Mouse (Mus musculus) neural tube, embryonic 15.5 days (tissue): ENCODE measurements around the gene Bcl2l15. TPM values are rescaled to one million over a fixed set of nuclear protein-coding genes. Genes with fewer than 3 reads are reported as not detected.

ENCODE experiments used
- ATAC-seq: fragments of 200-750 bp; cut with Nextera tagmentation; 2 replicates; pipeline ENCODE4 v1.8.0; 2017; ENCODE audit warnings: mild to moderate bottlenecking, moderate TSS enrichment, moderate library complexity; ENCODE audit not compliant: low FRiP score
- H3K27ac ChIP-seq: fragments of 300-500 bp; sonication (generic); replicated peaks from 2 replicates; pipeline ENCODE4 v1.5.1; 2015; ENCODE audit warnings: mild to moderate bottlenecking, inconsistent platforms
- H3K27me3 ChIP-seq: fragments of 300-500 bp; sonication (generic); replicated peaks from 2 replicates; pipeline ENCODE4 v1.6.1; 2015; ENCODE audit warnings: inconsistent platforms
- H3K36me3 ChIP-seq: fragments of 300-500 bp; sonication (generic); 2 replicates; pipeline ENCODE4 v1.6.1; 2015; ENCODE audit warnings: inconsistent platforms
- H3K4me1 ChIP-seq: fragments of 300-500 bp; sonication (generic); 2 replicates; pipeline ENCODE4 v1.6.1; 2015; ENCODE audit warnings: inconsistent platforms
- H3K4me2 ChIP-seq: fragments of 300-500 bp; sonication (generic); 2 replicates; pipeline ENCODE4 v1.6.1; 2015; ENCODE audit warnings: inconsistent platforms, mild to moderate bottlenecking, moderate library complexity
- H3K4me3 ChIP-seq: fragments of 300-500 bp; sonication (generic); replicated peaks from 2 replicates; pipeline ENCODE4 v1.5.1; 2015; ENCODE audit warnings: mild to moderate bottlenecking, inconsistent platforms
- H3K9ac ChIP-seq: fragments of 300-500 bp; sonication (generic); replicated peaks from 2 replicates; pipeline ENCODE4 v1.6.1; 2015; ENCODE audit warnings: mild to moderate bottlenecking, inconsistent platforms
- H3K9me3 ChIP-seq: fragments of 300-500 bp; sonication (generic); replicated peaks from 2 replicates; pipeline ENCODE4 v1.6.1; 2016; ENCODE audit warnings: inconsistent platforms
- WGBS: fragments of 180-500 bp; shearing (Covaris S2); methylation state at CpG from one replicate; pipeline ENCODE4 v1.1.7; 2015; ENCODE audit warnings: mixed read lengths; 5-methylcytosine and 5-hydroxymethylcytosine counted together
- polyA plus RNA-seq: library from polyadenylated mRNA; unstranded; fragments of >200 nt; fragmentation: Nextera tagmentation; extraction: Ambion mirVana; gene quantifications from 2 replicates; pipeline ENCODE4 v1.2.1, GENCODE M21; 2015

The Bcl2l15 gene
- polyA plus RNA-seq, 1 experiment from 2014 or later: 0.26 TPM

GRCm38 (mm10) chr3:103887581-103887980 is 55.2 kb downstream of the Bcl2l15 start:
- no peak overlapping the region for H3K27ac ChIP-seq
- no peak overlapping the region for H3K9ac ChIP-seq
- no peak overlapping the region for H3K4me2 ChIP-seq
- H3K4me1 ChIP-seq: no peaks in the 10 kb centered on the region
- no peak for ATAC-seq
- no peaks in the 10 kb centered on the region for H3K27me3 ChIP-seq
- 40% methylated on average over 3 of the region's 3 CpGs for WGBS
- H3K4me3 ChIP-seq: no peak overlapping the region
- H3K36me3 ChIP-seq: no peaks in the 10 kb centered on the region
- H3K9me3 ChIP-seq: no peaks in the 10 kb centered on the region

DNA sequence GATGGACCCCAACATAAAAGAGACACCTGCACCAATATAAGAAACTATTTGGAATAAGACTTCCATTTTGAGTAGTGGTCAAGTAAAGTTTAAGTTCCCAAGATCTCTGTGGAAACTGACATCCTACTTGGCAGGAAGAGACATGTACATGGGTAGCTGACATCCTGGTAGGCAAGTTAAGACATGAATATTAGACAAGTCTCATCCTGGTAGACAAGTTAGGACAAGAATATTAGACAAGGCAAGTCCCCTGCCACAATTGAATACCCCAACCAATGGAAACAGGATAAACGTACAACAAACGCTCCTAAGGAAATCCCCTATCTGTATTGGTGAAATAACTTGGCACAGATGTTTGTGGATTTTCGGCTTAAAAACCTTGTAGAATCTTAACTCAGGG is 61.0 kb downstream of the Bcl2l15 start:
- H3K27ac ChIP-seq: no peak overlapping the region
- H3K36me3 ChIP-seq: no peaks in the 10 kb centered on the region
- 91% methylated on average over 3 of the region's 3 CpGs for WGBS
- H3K4me3 ChIP-seq: no peak overlapping the region
- no peaks in the 10 kb centered on the region for H3K9me3 ChIP-seq
- H3K4me1 ChIP-seq: no peaks in the 10 kb centered on the region
- H3K4me2 ChIP-seq: no peak overlapping the region
- no peak for ATAC-seq
- no peaks in the 10 kb centered on the region for H3K27me3 ChIP-seq
- H3K9ac ChIP-seq: no peak overlapping the region

Other genes with a start within 250 kb of the Bcl2l15 start
- gene Atg4a-ps, start 186.5 kb upstream of the Bcl2l15 start, polyA plus RNA-seq: 0.14 and 0.17 TPM in 2 replicates
- 15.5 and 20.9 TPM in 2 replicates for gene Olfml3, start 94.6 kb upstream of the Bcl2l15 start, polyA plus RNA-seq
- gene Gm10964, start 93.2 kb upstream of the Bcl2l15 start, polyA plus RNA-seq: not detected in 2 replicates
- 8.6 and 10.2 TPM in 2 replicates for gene Hipk1, start 41.0 kb upstream of the Bcl2l15 start, polyA plus RNA-seq
- 18.5 and 20.6 TPM in 2 replicates for gene Dclre1b, start 23.2 kb upstream of the Bcl2l15 start, polyA plus RNA-seq
- gene Ap4b1, start 23.1 kb upstream of the Bcl2l15 start, polyA plus RNA-seq: 21.9 and 24.6 TPM in 2 replicates
- gene Gm43064, start 23.0 kb upstream of the Bcl2l15 start, polyA plus RNA-seq: 0.10 TPM in 1 of 2 replicates, not detected in the other
- gene Ptpn22, start 27.2 kb downstream of the Bcl2l15 start, polyA plus RNA-seq: 0.33 and 5.6 TPM in 2 replicates
- 17.3 and 18.7 TPM in 2 replicates for gene Rsbn1, start 81.5 kb downstream of the Bcl2l15 start, polyA plus RNA-seq
- gene Phtf1, start 135.5 kb downstream of the Bcl2l15 start, polyA plus RNA-seq: 21.8 and 22.8 TPM in 2 replicates